Mouse (Mus musculus) kidney, embryonic 14.5 days (tissue): Measurements from ENCODE around the gene Ccdc33. TPM values are rescaled to one million over a fixed set of nuclear protein-coding genes. Genes with fewer than 3 reads are reported as not detected.

Experiments
- ATAC-seq: fragments of 200-750 bp; cut with Nextera tagmentation; 2 replicates; pipeline ENCODE4 v1.8.0; 2017; ENCODE audit warnings: moderate number of reproducible peaks, mild to moderate bottlenecking, moderate TSS enrichment, moderate library complexity; ENCODE audit not compliant: low FRiP score, low TSS enrichment
- H3K27ac ChIP-seq: fragments of 300-500 bp; sonication (generic); 2 replicates; pipeline ENCODE4 v1.5.1; 2014; ENCODE audit warnings: low read depth, mild to moderate bottlenecking, low read length, moderate library complexity, mixed read lengths
- H3K27me3 ChIP-seq: fragments of 300-500 bp; sonication (generic); 2 replicates; pipeline ENCODE4 v1.6.1; 2014; ENCODE audit warnings: mild to moderate bottlenecking, low read length; ENCODE audit not compliant: control insufficient read depth, insufficient read depth
- H3K36me3 ChIP-seq: fragments of 300-500 bp; sonication (generic); 2 replicates; pipeline ENCODE4 v1.6.1; 2014; ENCODE audit warnings: low read length, mixed read lengths; ENCODE audit not compliant: control insufficient read depth, insufficient read depth
- H3K4me1 ChIP-seq: fragments of 300-500 bp; sonication (generic); 2 replicates; pipeline ENCODE4 v1.6.1; 2014; ENCODE audit warnings: low read length, mixed read lengths; ENCODE audit not compliant: control insufficient read depth, insufficient read depth
- H3K4me2 ChIP-seq: fragments of 300-500 bp; sonication (generic); replicated peaks from 2 replicates; pipeline ENCODE4 v1.6.1; 2014; ENCODE audit warnings: low read depth, mild to moderate bottlenecking, low read length
- H3K4me3 ChIP-seq: fragments of 300-500 bp; sonication (generic); 2 replicates; pipeline ENCODE4 v1.5.1; 2014; ENCODE audit warnings: mild to moderate bottlenecking, low read length
- H3K9ac ChIP-seq: fragments of 300-500 bp; sonication (generic); 2 replicates; pipeline ENCODE4 v1.6.1; 2014; ENCODE audit warnings: low read depth, mild to moderate bottlenecking, low read length, moderate library complexity
- H3K9me3 ChIP-seq: fragments of 300-500 bp; sonication (generic); 2 replicates; pipeline ENCODE4 v1.6.1; 2016; ENCODE audit warnings: low read length; ENCODE audit not compliant: control insufficient read depth
- WGBS: fragments of 180-500 bp; shearing (Covaris S2); extraction: QIAGEN DNeasy Blood & Tissue Kit; methylation state at CpG from one replicate; pipeline ENCODE4 v1.1.7; 2014; 5-methylcytosine and 5-hydroxymethylcytosine counted together
- polyA plus RNA-seq: library from polyadenylated mRNA; unstranded; fragments of >200 nt; fragmentation: Nextera tagmentation; extraction: Ambion mirVana; gene quantifications from 2 replicates; pipeline ENCODE4 v1.2.1, GENCODE M21; 2014

Ccdc33 gene
- polyA plus RNA-seq, 1 experiment from 2014 or later = 0.57 TPM

- no peak overlapping the region for H3K27ac ChIP-seq
- no peak overlapping the region for H3K4me2 ChIP-seq
- H3K9me3 ChIP-seq = no peaks in the 10 kb centered on the region
- no peaks in the 10 kb centered on the region for H3K36me3 ChIP-seq
- no peak for ATAC-seq
- H3K9ac ChIP-seq = no peak overlapping the region
- H3K27me3 ChIP-seq = no peaks in the 10 kb centered on the region
- WGBS = 87% methylated on average over 10 of the region's 10 CpGs
- peaks cover 15% of the 10 kb centered on the region for H3K4me1 ChIP-seq
- no peak overlapping the region for H3K4me3 ChIP-seq
These were observed 75.1 kb downstream of the Ccdc33 start for GRCm38 (mm10) chr9:58043496-58044017.

DNA sequence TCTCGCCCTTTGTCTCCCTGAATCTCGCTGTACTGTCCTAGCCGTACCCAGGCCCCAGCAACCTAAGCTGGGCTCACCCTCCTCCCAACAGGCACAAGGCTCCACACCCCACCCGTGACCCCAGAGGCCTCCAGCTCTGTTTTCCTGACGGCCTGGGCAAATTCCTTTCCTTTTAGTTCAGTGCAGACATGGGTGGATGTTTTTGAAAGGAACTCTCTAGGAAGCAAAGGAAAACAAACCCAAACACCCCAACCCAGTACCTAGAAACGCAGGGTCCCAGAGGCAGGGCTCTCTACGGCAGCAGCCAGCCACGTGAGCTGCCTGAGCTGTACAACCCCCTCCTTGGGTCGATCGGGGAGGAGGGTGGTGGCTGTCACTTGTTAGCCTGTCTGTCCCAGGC, 76.2 kb downstream of the Ccdc33 start:
- Histone ChIP-seq H3K4me3 (no peak overlapping the region), H3K9me3 (no peaks in the 10 kb centered on the region), H3K27ac (no peak overlapping the region), H3K4me2 (no peak overlapping the region), H3K9ac (no peak overlapping the region), H3K36me3 (no peaks in the 10 kb centered on the region), H3K4me1 (peaks cover 12% of the 10 kb centered on the region), H3K27me3 (no peaks in the 10 kb centered on the region)
- WGBS = 16% methylated on average over 10 of the region's 10 CpGs
- no peak for ATAC-seq

GRCm38 (mm10) chr9:58040977-58041376, 77.6 kb downstream of the Ccdc33 start:
- no peaks in the 10 kb centered on the region for H3K9me3 ChIP-seq
- no peak overlapping the region for H3K4me3 ChIP-seq
- no peaks in the 10 kb centered on the region for H3K36me3 ChIP-seq
- no peak overlapping the region for H3K9ac ChIP-seq
- H3K27ac ChIP-seq = no peak overlapping the region
- WGBS = 49% methylated on average over 4 of the region's 4 CpGs
- no peak overlapping the region for H3K4me2 ChIP-seq
- no peaks in the 10 kb centered on the region for H3K27me3 ChIP-seq
- H3K4me1 ChIP-seq = peaks cover 12% of the 10 kb centered on the region
- ATAC-seq = no peak

GRCm38 (mm10) chr9:58038500-58039168, 80.0 kb downstream of the Ccdc33 start:
- Histone ChIP-seq H3K36me3 (no peaks in the 10 kb centered on the region), H3K27ac (no peak overlapping the region)

DNA sequence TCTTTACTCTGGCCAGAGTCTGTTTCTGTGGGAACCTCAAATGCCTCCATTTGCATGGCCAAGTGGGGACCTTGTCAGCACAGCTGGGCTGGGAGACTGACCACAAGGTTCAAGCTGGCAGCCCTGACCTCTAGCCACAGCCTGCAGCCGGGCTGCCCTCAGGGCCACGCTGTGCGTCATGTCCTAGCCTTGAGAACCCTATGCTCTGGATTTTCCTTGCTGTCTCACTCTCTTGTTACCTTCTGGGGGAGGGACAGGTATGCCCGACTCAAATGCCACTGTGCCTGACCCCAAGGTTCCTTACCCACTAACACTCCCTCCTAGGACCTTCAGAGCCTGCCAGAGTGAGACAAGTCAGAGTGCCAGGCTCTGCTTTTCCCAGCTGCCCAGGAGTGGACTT, 81.7 kb downstream of the Ccdc33 start:
- no peak overlapping the region for H3K4me2 ChIP-seq
- H3K27ac ChIP-seq = no peak overlapping the region
- H3K27me3 ChIP-seq = no peaks in the 10 kb centered on the region
- ATAC-seq = no peak
- H3K4me1 ChIP-seq = peaks cover 4% of the 10 kb centered on the region
- H3K9ac ChIP-seq = no peak overlapping the region
- 67% methylated on average over 4 of the region's 4 CpGs for WGBS
- H3K9me3 ChIP-seq = no peaks in the 10 kb centered on the region
- no peaks in the 10 kb centered on the region for H3K36me3 ChIP-seq
- no peak overlapping the region for H3K4me3 ChIP-seq

More at GRCm38 (mm10) chr9:58038500-58039168, 80.0 kb downstream of the Ccdc33 start:
- H3K4me1 ChIP-seq = peaks cover 12% of the 10 kb centered on the region
- H3K4me2 ChIP-seq = no peak overlapping the region
- WGBS = 25% methylated on average over 19 of the region's 19 CpGs
- H3K27me3 ChIP-seq = no peaks in the 10 kb centered on the region
- no peaks in the 10 kb centered on the region for H3K9me3 ChIP-seq
- ATAC-seq = peak; percentile 75
- no peak overlapping the region for H3K4me3 ChIP-seq
- no peak overlapping the region for H3K9ac ChIP-seq

- ATAC-seq = no peak
- no peaks in the 10 kb centered on the region for H3K27me3 ChIP-seq
- H3K4me3 ChIP-seq = no peak overlapping the region
- H3K9me3 ChIP-seq = no peaks in the 10 kb centered on the region
- H3K36me3 ChIP-seq = no peaks in the 10 kb centered on the region
- 69% methylated on average over 7 of the region's 7 CpGs for WGBS
- H3K9ac ChIP-seq = no peak overlapping the region
- no peaks in the 10 kb centered on the region for H3K4me1 ChIP-seq
- no peak overlapping the region for H3K27ac ChIP-seq
- no peak overlapping the region for H3K4me2 ChIP-seq
These were observed 82.5 kb downstream of the Ccdc33 start for GRCm38 (mm10) chr9:58035951-58036698.

GRCm38 (mm10) chr9:58035519-58035918, 83.1 kb downstream of the Ccdc33 start:
- Histone ChIP-seq H3K4me3 (no peak overlapping the region), H3K27me3 (no peaks in the 10 kb centered on the region), H3K4me2 (no peak overlapping the region), H3K4me1 (no peaks in the 10 kb centered on the region), H3K36me3 (no peaks in the 10 kb centered on the region), H3K9ac (no peak overlapping the region), H3K27ac (no peak overlapping the region), H3K9me3 (no peaks in the 10 kb centered on the region)
- WGBS = 70% methylated on average over 2 of the region's 2 CpGs
- ATAC-seq = no peak

DNA sequence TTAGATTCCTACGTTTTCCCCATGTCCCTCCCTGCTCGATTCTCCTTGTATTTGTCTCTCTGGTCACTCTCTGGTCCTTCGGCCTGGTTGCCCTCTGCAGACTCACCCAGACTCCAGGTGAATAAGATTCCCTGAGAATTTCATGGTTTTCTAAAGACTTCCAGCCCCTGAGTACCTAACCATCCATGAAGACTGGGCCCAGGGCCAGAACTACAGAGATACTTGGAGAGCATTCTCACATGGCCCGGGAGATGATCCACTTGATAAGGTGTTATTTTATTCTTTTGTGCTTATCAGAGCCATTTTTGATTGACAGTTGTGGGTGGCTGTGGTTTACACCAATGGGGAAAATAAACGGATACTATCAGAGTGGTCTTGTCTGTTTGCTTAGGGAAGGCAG, 86.7 kb downstream of the Ccdc33 start:
- 82% methylated on average over 5 of the region's 5 CpGs for WGBS
- Histone ChIP-seq H3K27ac (no peak overlapping the region), H3K4me1 (no peaks in the 10 kb centered on the region), H3K36me3 (no peaks in the 10 kb centered on the region), H3K9me3 (no peaks in the 10 kb centered on the region), H3K27me3 (no peaks in the 10 kb centered on the region), H3K4me3 (no peak overlapping the region), H3K4me2 (no peak overlapping the region), H3K9ac (no peak overlapping the region)
- no peak for ATAC-seq

DNA sequence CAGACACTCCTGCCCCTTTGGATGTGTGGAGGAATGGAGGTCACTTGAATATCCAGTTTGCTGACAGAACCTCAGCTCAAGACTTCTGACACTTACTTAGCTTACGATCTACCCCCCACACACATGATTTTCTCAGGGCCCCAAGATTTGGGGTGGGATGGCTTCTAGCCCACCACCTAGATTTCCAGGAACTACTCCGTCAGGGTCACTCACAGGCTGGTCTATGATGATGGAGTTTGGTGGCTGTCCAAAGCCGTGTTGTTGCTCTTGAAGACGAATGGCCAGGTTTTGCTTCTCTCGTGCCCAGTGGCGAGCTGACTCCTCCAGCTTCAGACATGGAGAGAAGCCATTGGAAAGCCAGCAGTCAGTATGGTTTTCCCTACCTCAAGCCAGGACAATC, 89.0 kb downstream of the Ccdc33 start:
- 80% methylated on average over 6 of the region's 6 CpGs for WGBS
- no peaks in the 10 kb centered on the region for H3K36me3 ChIP-seq
- no peaks in the 10 kb centered on the region for H3K4me1 ChIP-seq
- H3K9ac ChIP-seq = no peak overlapping the region
- ATAC-seq = no peak
- no peak overlapping the region for H3K4me3 ChIP-seq
- H3K9me3 ChIP-seq = no peaks in the 10 kb centered on the region
- H3K27ac ChIP-seq = no peak overlapping the region
- no peaks in the 10 kb centered on the region for H3K27me3 ChIP-seq
- H3K4me2 ChIP-seq = no peak overlapping the region
